Mouse (Mus musculus): ENCODE results near the gene Scarb2. TPM values are rescaled to one million over a fixed set of nuclear protein-coding genes. Genes with fewer than 3 reads are reported as not detected.

Gene Scarb2
- polyA plus RNA-seq, 1 experiment from 2014 or later: 18.7 TPM

DNA sequence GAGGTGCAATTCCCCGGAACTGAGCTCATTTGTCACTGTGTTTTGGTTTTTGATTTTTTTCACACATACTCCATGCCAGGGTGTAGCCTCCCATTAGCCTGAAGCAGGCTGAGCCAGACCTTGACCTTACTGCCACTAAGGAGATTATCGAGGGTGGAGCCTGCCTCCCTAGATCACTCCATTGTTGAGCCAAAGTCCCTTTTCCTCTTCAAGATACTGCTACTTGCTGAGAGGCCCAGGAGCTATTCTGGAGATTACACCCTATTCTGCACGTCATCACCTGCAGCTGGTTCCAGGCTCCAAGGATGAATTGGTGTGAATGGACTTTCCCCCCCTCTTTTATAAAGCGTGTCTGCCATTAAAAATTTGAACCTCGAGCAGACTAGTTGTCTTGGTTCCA, 5.4 kb upstream of the Scarb2 start:
- no peak overlapping the region for H3K4me3 ChIP-seq (ENCODE audit: low read length)
- no peaks in the 10 kb centered on the region for H3K27me3 ChIP-seq (ENCODE audit: control insufficient read depth, insufficient read depth, low read length)
- H3K4me2 ChIP-seq (ENCODE audit: low read depth, low read length): no peak overlapping the region
- no peaks in the 10 kb centered on the region for H3K9me3 ChIP-seq (replicated peaks; ENCODE audit: control insufficient read depth, low read length)
- WGBS: 79% methylated on average over 5 of the region's 5 CpGs
- ATAC-seq (replicated peaks; ENCODE audit: extremely low read depth, insufficient read depth, low FRiP score): no peak
- no peaks in the 10 kb centered on the region for H3K36me3 ChIP-seq (ENCODE audit: control insufficient read depth, insufficient read depth)
- no peaks in the 10 kb centered on the region for H3K4me1 ChIP-seq (ENCODE audit: control insufficient read depth, insufficient read depth, low read length)
- H3K27ac ChIP-seq (ENCODE audit: low read length): no peak overlapping the region
- H3K9ac ChIP-seq (ENCODE audit: low read length): no peak overlapping the region

DNA sequence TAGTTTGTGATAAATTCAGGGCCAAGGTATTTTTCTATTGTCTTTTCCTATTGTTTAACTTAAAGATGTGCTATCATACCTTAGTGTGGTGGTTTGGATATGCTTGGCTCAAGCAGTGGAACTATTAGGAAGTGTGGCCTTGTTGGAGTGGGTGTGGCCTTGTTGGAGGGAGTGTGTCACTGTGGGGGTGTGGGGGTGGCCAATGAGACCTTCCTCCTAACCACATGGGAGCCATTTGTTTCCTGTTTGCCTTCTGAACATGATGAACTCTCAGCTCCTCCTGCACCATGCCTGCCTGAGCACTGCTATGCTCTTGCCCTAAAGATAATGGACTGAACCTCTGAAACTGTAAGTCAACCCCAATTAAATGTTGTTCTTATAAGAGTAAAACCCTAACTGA, 4.6 kb upstream of the Scarb2 start:
- ATAC-seq (replicated peaks; ENCODE audit: extremely low read depth, insufficient read depth, low FRiP score): no peak
- Histone ChIP-seq H3K9ac (ENCODE audit: low read length) (no peak overlapping the region), H3K27me3 (ENCODE audit: control insufficient read depth, insufficient read depth, low read length) (no peaks in the 10 kb centered on the region)

DNA sequence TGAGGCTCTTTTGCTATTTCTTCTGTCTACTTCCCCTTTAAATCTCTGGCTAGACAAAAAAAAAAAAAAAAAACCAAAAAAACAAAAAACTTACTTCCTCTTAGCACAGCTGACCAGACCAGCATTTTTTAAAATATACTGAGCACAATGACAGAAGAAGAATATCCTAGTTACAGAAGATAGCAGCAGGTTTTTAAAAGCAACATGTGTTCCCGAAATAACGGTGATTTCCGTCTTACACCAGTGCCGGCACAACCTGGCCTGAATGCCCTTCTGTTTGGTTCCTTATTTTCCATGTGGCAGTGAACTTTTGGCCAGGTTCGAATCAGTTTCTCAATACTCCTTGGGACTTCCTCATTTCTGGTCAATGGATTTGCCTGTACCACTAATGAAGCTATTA, 2.2 kb upstream of the Scarb2 start:
- no peak overlapping the region for H3K9ac ChIP-seq (ENCODE audit: low read length)
- no peaks in the 10 kb centered on the region for H3K27me3 ChIP-seq (ENCODE audit: control insufficient read depth, insufficient read depth, low read length)
- 79% methylated on average over 5 of the region's 5 CpGs for WGBS
- H3K4me1 ChIP-seq (ENCODE audit: control insufficient read depth, insufficient read depth, low read length): peaks cover 17% of the 10 kb centered on the region
- no peak overlapping the region for H3K27ac ChIP-seq (ENCODE audit: low read length)
- H3K36me3 ChIP-seq (ENCODE audit: control insufficient read depth, insufficient read depth): no peaks in the 10 kb centered on the region
- H3K4me3 ChIP-seq (ENCODE audit: low read length): no peak overlapping the region
- no peaks in the 10 kb centered on the region for H3K9me3 ChIP-seq (replicated peaks; ENCODE audit: control insufficient read depth, low read length)
- no peak overlapping the region for H3K4me2 ChIP-seq (ENCODE audit: low read depth, low read length)
- ATAC-seq (replicated peaks; ENCODE audit: extremely low read depth, insufficient read depth, low FRiP score): no peak

More for the DNA sequence above, 4.6 kb upstream of the Scarb2 start:
- no peaks in the 10 kb centered on the region for H3K36me3 ChIP-seq (ENCODE audit: control insufficient read depth, insufficient read depth)
- no peak overlapping the region for H3K4me3 ChIP-seq (ENCODE audit: low read length)
- no peak overlapping the region for H3K4me2 ChIP-seq (ENCODE audit: low read depth, low read length)
- H3K27ac ChIP-seq (ENCODE audit: low read length): no peak overlapping the region
- peaks cover 4% of the 10 kb centered on the region for H3K4me1 ChIP-seq (ENCODE audit: control insufficient read depth, insufficient read depth, low read length)
- no peaks in the 10 kb centered on the region for H3K9me3 ChIP-seq (replicated peaks; ENCODE audit: control insufficient read depth, low read length)

DNA sequence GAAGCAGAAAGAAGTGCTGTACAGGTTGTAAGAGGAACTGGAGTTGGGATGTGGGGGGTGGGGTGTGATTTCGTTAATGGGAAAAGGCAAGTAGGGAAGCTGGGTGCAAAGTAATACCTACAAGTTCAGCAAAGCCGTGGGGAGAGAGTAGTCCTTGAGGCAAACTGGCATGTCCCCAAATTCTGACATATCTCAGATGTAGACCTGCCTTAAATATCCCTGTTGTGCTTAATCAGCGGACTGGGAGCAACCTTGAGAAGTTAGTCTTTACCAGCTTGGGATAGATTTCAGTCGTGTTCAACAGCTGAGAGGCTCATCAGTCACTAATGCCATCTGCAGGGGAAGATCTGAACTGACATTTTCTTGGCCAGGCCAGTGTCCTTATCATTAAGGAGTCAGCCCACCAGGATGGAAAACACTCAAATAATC, 318 bp downstream of the Scarb2 start:
- H3K4me3 ChIP-seq (ENCODE audit: low read length): peak overlapping the region; percentile 80
- no peaks in the 10 kb centered on the region for H3K27me3 ChIP-seq (ENCODE audit: control insufficient read depth, insufficient read depth, low read length)
- peak overlapping the region; percentile 86 for H3K4me2 ChIP-seq (ENCODE audit: low read depth, low read length)
- H3K9ac ChIP-seq (ENCODE audit: low read length): peak overlapping the region; percentile 73
- peaks cover 26% of the 10 kb centered on the region for H3K4me1 ChIP-seq (ENCODE audit: control insufficient read depth, insufficient read depth, low read length)
- WGBS: 17% methylated on average over 4 of the region's 4 CpGs
- no peaks in the 10 kb centered on the region for H3K9me3 ChIP-seq (replicated peaks; ENCODE audit: control insufficient read depth, low read length)
- ATAC-seq (replicated peaks; ENCODE audit: extremely low read depth, insufficient read depth, low FRiP score): no peak
- H3K36me3 ChIP-seq (ENCODE audit: control insufficient read depth, insufficient read depth): no peaks in the 10 kb centered on the region
- peak overlapping the region; percentile 93 for H3K27ac ChIP-seq (ENCODE audit: low read length)

DNA sequence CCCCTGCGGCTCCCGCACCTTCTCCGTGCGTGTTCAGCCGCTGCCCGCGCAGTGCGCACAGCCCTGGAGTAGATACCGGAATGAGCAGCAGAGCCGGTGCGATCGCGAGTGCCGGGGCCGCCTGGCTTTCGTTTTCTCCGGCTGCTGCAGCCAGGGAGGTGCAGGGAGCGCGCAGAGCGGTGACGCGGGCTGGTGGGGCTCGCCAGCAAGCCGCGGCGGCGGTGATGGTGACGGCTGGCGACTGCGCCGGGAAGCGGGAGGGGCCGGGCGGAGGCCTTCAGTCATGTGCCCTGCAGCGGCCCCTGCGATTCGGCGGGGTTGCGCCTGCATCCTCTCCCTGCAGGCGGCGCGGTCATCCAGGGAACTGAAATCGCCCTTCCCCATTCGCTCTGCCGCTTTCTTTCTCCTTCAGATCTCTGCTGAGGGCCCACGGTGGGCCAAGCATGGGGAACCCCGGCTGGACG, 1.2 kb downstream of the Scarb2 start:
- Histone ChIP-seq H3K4me1 (ENCODE audit: control insufficient read depth, insufficient read depth, low read length) (peaks cover 26% of the 10 kb centered on the region), H3K36me3 (ENCODE audit: control insufficient read depth, insufficient read depth) (no peaks in the 10 kb centered on the region), H3K27me3 (ENCODE audit: control insufficient read depth, insufficient read depth, low read length) (no peaks in the 10 kb centered on the region), H3K9ac (ENCODE audit: low read length) (peak overlapping the region; percentile 92), H3K4me2 (ENCODE audit: low read depth, low read length) (peak overlapping the region; percentile 86), H3K27ac (ENCODE audit: low read length) (peak overlapping the region; percentile 97), H3K4me3 (ENCODE audit: low read length) (peak overlapping the region; percentile 80), H3K9me3 (replicated peaks; ENCODE audit: control insufficient read depth, low read length) (no peaks in the 10 kb centered on the region)
- peak; percentile 96 for ATAC-seq (replicated peaks; ENCODE audit: extremely low read depth, insufficient read depth, low FRiP score)
- 1% methylated on average over 46 of the region's 48 CpGs for WGBS

DNA sequence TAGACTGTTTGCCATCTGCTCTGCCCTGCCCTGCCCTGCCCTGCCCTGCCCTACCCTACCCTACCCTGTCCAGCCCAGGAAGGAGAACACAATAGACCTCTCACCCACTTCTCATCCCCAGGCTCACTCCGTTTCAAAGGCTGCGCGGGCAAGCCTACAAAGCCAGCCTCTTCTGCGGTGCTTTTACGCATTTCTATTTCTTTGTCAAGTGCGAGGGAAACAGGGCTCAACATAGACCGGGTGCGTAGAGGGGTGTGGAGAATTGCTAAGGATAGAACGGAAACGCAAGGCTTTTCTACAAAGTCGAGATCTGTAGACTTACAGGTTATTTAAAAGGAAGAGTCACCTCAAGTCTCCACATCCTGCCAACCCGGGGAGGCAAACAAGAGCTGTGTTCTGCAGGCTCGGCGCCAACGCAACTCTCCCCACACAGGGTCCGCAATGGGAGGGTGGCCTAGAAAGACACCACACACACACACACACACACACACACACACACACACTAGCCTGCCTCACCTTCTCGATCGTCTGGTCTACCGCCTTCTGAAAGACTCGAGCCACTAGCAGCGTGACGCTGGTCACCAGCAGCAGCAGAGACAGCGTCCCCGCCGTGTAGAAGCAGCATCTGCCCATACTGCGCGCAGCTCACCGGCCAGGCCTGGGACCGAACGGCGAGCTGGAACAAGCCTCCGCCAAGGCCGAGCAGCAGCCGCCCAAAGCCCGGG, 1.8 kb downstream of the Scarb2 start:
- H3K4me1 ChIP-seq (ENCODE audit: control insufficient read depth, insufficient read depth, low read length): peaks cover 26% of the 10 kb centered on the region
- peak overlapping the region; percentile 80 for H3K4me3 ChIP-seq (ENCODE audit: low read length)
- WGBS: under 1% methylated on average over 34 of the region's 35 CpGs
- H3K36me3 ChIP-seq (ENCODE audit: control insufficient read depth, insufficient read depth): no peaks in the 10 kb centered on the region
- ATAC-seq (replicated peaks; ENCODE audit: extremely low read depth, insufficient read depth, low FRiP score): peak; percentile 66
- no peaks in the 10 kb centered on the region for H3K27me3 ChIP-seq (ENCODE audit: control insufficient read depth, insufficient read depth, low read length)
- peak overlapping the region; percentile 86 for H3K4me2 ChIP-seq (ENCODE audit: low read depth, low read length)
- peak overlapping the region; percentile 97 for H3K27ac ChIP-seq (ENCODE audit: low read length)
- no peaks in the 10 kb centered on the region for H3K9me3 ChIP-seq (replicated peaks; ENCODE audit: control insufficient read depth, low read length)
- H3K9ac ChIP-seq (ENCODE audit: low read length): peak overlapping the region; percentile 92

DNA sequence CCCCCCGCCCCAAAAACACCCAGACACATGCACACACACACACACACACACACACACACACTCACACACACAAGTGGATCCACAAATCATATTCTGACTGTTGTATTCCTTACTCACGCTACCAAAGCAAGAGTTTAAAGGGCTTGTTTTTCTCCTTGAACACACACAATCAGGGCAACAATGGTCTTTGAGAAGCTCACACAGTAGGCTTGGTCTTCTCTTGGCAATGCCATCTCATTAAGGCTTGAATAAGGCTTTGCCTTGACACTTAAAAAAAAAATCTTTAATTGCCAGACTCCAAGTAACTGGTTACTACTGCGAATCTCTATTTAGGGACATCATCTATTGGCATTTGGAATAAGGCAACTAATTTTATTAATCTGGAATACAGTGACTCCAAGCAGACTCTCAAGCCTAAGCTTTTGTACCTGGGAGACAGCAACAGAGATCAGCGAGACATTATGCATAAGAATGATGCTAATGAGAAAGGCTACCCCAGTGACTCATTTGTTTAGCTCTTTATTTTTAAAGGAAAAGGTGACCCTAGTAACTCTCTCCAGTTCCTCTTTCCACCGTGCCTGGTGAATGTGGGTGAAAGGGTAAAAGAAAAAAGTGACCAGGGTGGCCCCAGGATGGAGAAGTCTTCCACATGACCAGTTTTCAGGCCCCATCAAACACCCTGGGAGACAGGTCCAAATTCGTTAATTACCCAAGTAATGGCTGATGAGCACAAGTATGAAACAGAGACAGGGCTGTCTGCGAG, 2.6 kb downstream of the Scarb2 start:
- 34% methylated on average over 7 of the region's 7 CpGs for WGBS
- Histone ChIP-seq H3K4me1 (ENCODE audit: control insufficient read depth, insufficient read depth, low read length) (peaks cover 31% of the 10 kb centered on the region), H3K27me3 (ENCODE audit: control insufficient read depth, insufficient read depth, low read length) (no peaks in the 10 kb centered on the region), H3K27ac (ENCODE audit: low read length) (peak overlapping the region; percentile 97), H3K36me3 (ENCODE audit: control insufficient read depth, insufficient read depth) (no peaks in the 10 kb centered on the region), H3K4me2 (ENCODE audit: low read depth, low read length) (peak overlapping the region; percentile 86), H3K4me3 (ENCODE audit: low read length) (peak overlapping the region; percentile 80), H3K9me3 (replicated peaks; ENCODE audit: control insufficient read depth, low read length) (no peaks in the 10 kb centered on the region), H3K9ac (ENCODE audit: low read length) (peak overlapping the region; percentile 92)
- ATAC-seq (replicated peaks; ENCODE audit: extremely low read depth, insufficient read depth, low FRiP score): no peak

DNA sequence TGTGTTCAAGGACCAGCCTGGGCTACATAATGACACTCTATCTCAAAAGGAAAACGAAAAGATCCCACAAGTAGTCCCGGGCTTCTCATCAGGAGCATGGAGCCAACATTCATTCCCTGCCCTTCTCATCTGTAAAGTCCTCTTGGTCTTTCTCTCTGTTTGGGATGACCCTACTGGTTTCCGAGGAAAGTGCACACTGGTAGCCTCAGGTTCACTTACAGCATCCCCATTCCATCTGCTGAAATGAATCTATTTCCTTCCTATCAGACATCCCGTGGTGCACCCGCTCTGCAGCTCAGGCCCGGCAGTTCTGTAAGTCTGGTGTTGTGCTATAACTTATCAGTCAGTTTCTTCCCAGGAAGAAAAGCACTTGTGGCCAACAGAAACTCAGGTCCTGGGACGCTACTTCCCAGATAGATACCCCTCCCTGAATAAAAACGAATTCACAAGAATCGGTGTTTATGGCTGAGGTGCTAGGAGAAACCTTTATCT, 3.2 kb downstream of the Scarb2 start:
- no peak for ATAC-seq (replicated peaks; ENCODE audit: extremely low read depth, insufficient read depth, low FRiP score)
- H3K4me3 ChIP-seq (ENCODE audit: low read length): peak overlapping the region; percentile 80
- peak overlapping the region; percentile 86 for H3K4me2 ChIP-seq (ENCODE audit: low read depth, low read length)
- no peak overlapping the region for H3K27ac ChIP-seq (ENCODE audit: low read length)
- H3K9ac ChIP-seq (ENCODE audit: low read length): peak overlapping the region; percentile 92
- H3K27me3 ChIP-seq (ENCODE audit: control insufficient read depth, insufficient read depth, low read length): no peaks in the 10 kb centered on the region
- no peaks in the 10 kb centered on the region for H3K36me3 ChIP-seq (ENCODE audit: control insufficient read depth, insufficient read depth)
- peaks cover 37% of the 10 kb centered on the region for H3K4me1 ChIP-seq (ENCODE audit: control insufficient read depth, insufficient read depth, low read length)
- WGBS: 48% methylated on average over 9 of the region's 9 CpGs
- H3K9me3 ChIP-seq (replicated peaks; ENCODE audit: control insufficient read depth, low read length): no peaks in the 10 kb centered on the region

DNA sequence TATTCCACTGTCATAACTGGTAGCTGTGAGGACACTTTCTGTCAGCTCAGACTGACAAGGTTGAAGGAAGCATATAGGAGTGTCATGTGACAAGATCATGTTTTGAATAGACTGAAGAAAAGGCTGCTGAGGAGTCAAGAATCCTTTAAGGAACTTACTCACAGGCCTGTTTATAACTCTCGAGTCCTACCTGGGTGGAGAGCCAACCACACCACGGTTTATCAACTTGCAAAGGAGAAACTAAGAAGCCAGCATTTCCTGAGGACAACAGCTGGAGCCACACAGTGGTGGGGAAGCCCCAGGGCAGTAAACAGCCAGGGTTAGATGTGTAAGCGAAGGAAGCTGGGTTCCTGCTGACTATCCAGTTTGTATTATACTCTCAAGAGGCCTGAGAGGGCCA, 7.3 kb downstream of the Scarb2 start:
- peaks cover 52% of the 10 kb centered on the region for H3K4me1 ChIP-seq (ENCODE audit: control insufficient read depth, insufficient read depth, low read length)

More for the DNA sequence above, 7.3 kb downstream of the Scarb2 start:
- Histone ChIP-seq H3K27ac (ENCODE audit: low read length) (0 out of 2 replicates have a peak overlapping the region, but pooled peaks have one; percentile 58), H3K36me3 (ENCODE audit: control insufficient read depth, insufficient read depth) (no peaks in the 10 kb centered on the region), H3K4me2 (ENCODE audit: low read depth, low read length) (no peak overlapping the region), H3K27me3 (ENCODE audit: control insufficient read depth, insufficient read depth, low read length) (no peaks in the 10 kb centered on the region), H3K9ac (ENCODE audit: low read length) (no peak overlapping the region), H3K4me3 (ENCODE audit: low read length) (no peak overlapping the region), H3K9me3 (replicated peaks; ENCODE audit: control insufficient read depth, low read length) (no peaks in the 10 kb centered on the region)
- 53% methylated on average over 3 of the region's 3 CpGs for WGBS
- no peak for ATAC-seq (replicated peaks; ENCODE audit: extremely low read depth, insufficient read depth, low FRiP score)

All from heart, embryonic 16.5 days (tissue).